Mouse (Mus musculus) forebrain, embryonic 15.5 days (tissue): ENCODE measurements around the gene 4930518I15Rik. TPM values are rescaled to one million over a fixed set of nuclear protein-coding genes. Genes with fewer than 3 reads are reported as not detected.
"Not testable (repeated sequence)": the region's sequence is repeated elsewhere in the genome, so short reads cannot be mapped to it uniquely, and the experiment has no call there.

Experiments used
- ATAC-seq: fragments of 200-750 bp; cut with Nextera tagmentation; replicated peaks from 2 replicates; pipeline ENCODE4 v1.8.0; 2017; ENCODE audit warnings: mild to moderate bottlenecking, moderate TSS enrichment, moderate library complexity
- H3K27ac ChIP-seq: fragments of 300-500 bp; sonication (generic); replicated peaks from 2 replicates; pipeline ENCODE4 v1.5.1; 2015; ENCODE audit warnings: mild to moderate bottlenecking, inconsistent platforms
- H3K27me3 ChIP-seq: fragments of 300-500 bp; sonication (generic); 2 replicates; pipeline ENCODE4 v1.6.1; 2015; ENCODE audit warnings: inconsistent platforms
- H3K36me3 ChIP-seq: fragments of 300-500 bp; sonication (generic); 2 replicates; pipeline ENCODE4 v1.6.1; 2015; ENCODE audit warnings: mild to moderate bottlenecking, inconsistent platforms
- H3K4me1 ChIP-seq: fragments of 300-500 bp; sonication (generic); 2 replicates; pipeline ENCODE4 v1.6.1; 2015; ENCODE audit warnings: inconsistent platforms
- H3K4me2 ChIP-seq: fragments of 300-500 bp; sonication (generic); replicated peaks from 2 replicates; pipeline ENCODE4 v1.6.1; 2015; ENCODE audit warnings: mild to moderate bottlenecking, inconsistent platforms
- H3K4me3 ChIP-seq: fragments of 300-500 bp; sonication (generic); 2 replicates; pipeline ENCODE4 v1.5.1; 2015; ENCODE audit warnings: mild to moderate bottlenecking, inconsistent platforms
- H3K9ac ChIP-seq: fragments of 300-500 bp; sonication (generic); replicated peaks from 2 replicates; pipeline ENCODE4 v1.6.1; 2015; ENCODE audit warnings: mild to moderate bottlenecking, inconsistent platforms
- H3K9me3 ChIP-seq: fragments of 300-500 bp; sonication (generic); 2 replicates; pipeline ENCODE4 v1.6.1; 2016; ENCODE audit warnings: inconsistent platforms
- WGBS: fragments of 180-500 bp; shearing (Covaris S2); methylation state at CpG from one replicate; pipeline ENCODE4 v1.1.7; 2015; ENCODE audit warnings: mixed read lengths; 5-methylcytosine and 5-hydroxymethylcytosine counted together
- polyA plus RNA-seq: library from polyadenylated mRNA; unstranded; fragments of >200 nt; fragmentation: Nextera tagmentation; extraction: Ambion mirVana; gene quantifications from 2 replicates; pipeline ENCODE4 v1.2.1, GENCODE M21; 2015

4930518I15Rik gene
- polyA plus RNA-seq, 1 experiment from 2014 or later = 11.2 TPM

DNA sequence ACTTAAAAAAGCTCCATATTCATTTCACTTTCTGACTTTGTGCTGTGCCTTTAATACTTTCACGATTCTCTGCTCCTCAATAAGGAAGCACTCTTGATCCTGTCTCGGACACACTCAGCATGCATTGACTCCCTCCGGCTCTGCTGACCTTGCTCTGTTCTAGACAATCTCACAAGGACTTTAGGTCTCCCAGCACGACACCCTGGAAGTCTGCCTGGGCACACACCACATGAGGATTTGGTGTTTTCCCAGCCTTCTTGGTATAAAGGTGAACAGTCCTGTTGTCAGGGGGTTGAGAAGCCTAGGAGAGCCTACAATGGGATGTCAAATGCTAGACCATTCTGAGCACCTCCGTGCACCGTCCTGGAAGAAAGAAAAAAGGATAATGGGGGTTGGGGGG is 35.1 kb upstream of the 4930518I15Rik start:
- WGBS = 68% methylated on average over 6 of the region's 6 CpGs
- Histone ChIP-seq H3K4me1 (no peaks in the 10 kb centered on the region), H3K4me2 (no peak overlapping the region), H3K36me3 (no peaks in the 10 kb centered on the region), H3K9ac (no peak overlapping the region), H3K4me3 (no peak overlapping the region), H3K9me3 (no peaks in the 10 kb centered on the region), H3K27me3 (no peaks in the 10 kb centered on the region), H3K27ac (no peak overlapping the region)
- ATAC-seq = no peak

- H3K36me3 ChIP-seq = no peaks in the 10 kb centered on the region
- H3K27ac ChIP-seq = no peak overlapping the region
- H3K9ac ChIP-seq = no peak overlapping the region
- 32% methylated on average over 3 of the region's 3 CpGs for WGBS
- no peaks in the 10 kb centered on the region for H3K27me3 ChIP-seq
- H3K4me2 ChIP-seq = no peak overlapping the region
- H3K4me3 ChIP-seq = no peak overlapping the region
- H3K4me1 ChIP-seq = no peaks in the 10 kb centered on the region
- no peaks in the 10 kb centered on the region for H3K9me3 ChIP-seq
- no peak for ATAC-seq
Observed at GRCm38 (mm10) chr2:156892240-156892639, 34.5 kb upstream of the 4930518I15Rik start.

- 74% methylated on average over 3 of the region's 3 CpGs for WGBS
- Histone ChIP-seq H3K9ac (no peak overlapping the region), H3K4me2 (no peak overlapping the region), H3K27ac (no peak overlapping the region), H3K27me3 (no peaks in the 10 kb centered on the region), H3K36me3 (no peaks in the 10 kb centered on the region), H3K9me3 (no peaks in the 10 kb centered on the region), H3K4me1 (no peaks in the 10 kb centered on the region), H3K4me3 (no peak overlapping the region)
- no peak for ATAC-seq
Observed at GRCm38 (mm10) chr2:156888490-156888889, 30.7 kb upstream of the 4930518I15Rik start.

DNA sequence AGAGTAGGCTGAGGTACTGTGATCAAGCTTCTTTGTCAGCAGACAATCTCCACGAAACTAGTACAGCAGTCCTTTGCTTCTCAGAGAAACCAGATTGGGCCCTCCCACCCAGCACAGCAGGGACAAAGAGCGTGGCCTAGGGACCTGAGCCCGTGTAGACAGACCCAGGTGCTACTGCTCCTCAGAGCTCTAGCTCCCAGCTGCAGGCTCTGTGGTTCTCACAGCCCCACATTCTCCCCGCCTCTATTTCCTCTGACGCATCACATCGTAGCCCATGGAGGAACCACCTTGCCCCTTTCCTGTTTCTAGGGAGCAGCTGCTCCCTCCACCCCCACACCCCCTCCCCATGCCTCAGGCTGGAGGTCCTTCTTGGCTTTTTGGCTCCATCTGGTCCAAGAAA is 29.3 kb upstream of the 4930518I15Rik start, which contains the start of gene Sla2:
Gene Sla2 (minus strand): TSS at position 176 of the 400 bp plus-strand sequence.
- Histone ChIP-seq H3K4me1 (no peaks in the 10 kb centered on the region), H3K4me2 (no peak within 1 kb of the TSS), H3K9me3 (no peaks in the 10 kb centered on the region), H3K9ac (no peak within 1 kb of the TSS), H3K27me3 (no peaks in the 10 kb centered on the region), H3K27ac (no peak within 1 kb of the TSS), H3K4me3 (no peak within 1 kb of the TSS), H3K36me3 (no peaks in the 10 kb centered on the region)
- ATAC-seq = no peak
- 75% methylated on average over 6 of the region's 6 CpGs for WGBS

GRCm38 (mm10) chr2:156886084-156886631 is 28.4 kb upstream of the 4930518I15Rik start:
- 87% methylated on average over 10 of the region's 10 CpGs for WGBS
- H3K4me3 ChIP-seq = no peak overlapping the region
- no peak overlapping the region for H3K9ac ChIP-seq
- ATAC-seq = no peak
- H3K27me3 ChIP-seq = no peaks in the 10 kb centered on the region
- H3K36me3 ChIP-seq = no peaks in the 10 kb centered on the region
- H3K4me1 ChIP-seq = no peaks in the 10 kb centered on the region
- H3K27ac ChIP-seq = no peak overlapping the region
- no peak overlapping the region for H3K4me2 ChIP-seq
- no peaks in the 10 kb centered on the region for H3K9me3 ChIP-seq

DNA sequence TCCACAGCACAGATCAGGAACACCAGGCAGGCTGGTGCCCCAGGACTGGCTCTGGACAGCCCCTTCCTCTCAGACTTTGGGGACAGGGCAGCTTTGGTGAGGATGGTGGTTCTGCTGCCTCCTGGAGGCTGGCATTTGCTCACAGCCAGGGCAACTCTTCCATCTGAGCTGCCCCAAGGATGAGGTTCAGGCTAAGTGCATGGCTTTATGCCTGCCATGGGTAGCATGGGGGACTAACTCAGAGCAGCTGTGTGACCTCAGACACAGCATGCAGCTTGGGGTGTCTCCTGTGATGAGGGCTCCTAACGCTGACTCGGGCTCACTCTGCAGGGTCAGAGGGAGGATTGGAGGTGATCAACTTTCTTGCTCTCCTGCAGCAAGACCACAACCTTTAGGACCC is 27.9 kb upstream of the 4930518I15Rik start:
- ATAC-seq, H3K9ac ChIP-seq, H3K4me1 ChIP-seq, H3K4me3 ChIP-seq, H3K27me3 ChIP-seq, H3K27ac ChIP-seq, H3K36me3 ChIP-seq, H3K9me3 ChIP-seq, H3K4me2 ChIP-seq: not testable (repeated sequence)
- WGBS = 95% methylated on average over 2 of the region's 2 CpGs

DNA sequence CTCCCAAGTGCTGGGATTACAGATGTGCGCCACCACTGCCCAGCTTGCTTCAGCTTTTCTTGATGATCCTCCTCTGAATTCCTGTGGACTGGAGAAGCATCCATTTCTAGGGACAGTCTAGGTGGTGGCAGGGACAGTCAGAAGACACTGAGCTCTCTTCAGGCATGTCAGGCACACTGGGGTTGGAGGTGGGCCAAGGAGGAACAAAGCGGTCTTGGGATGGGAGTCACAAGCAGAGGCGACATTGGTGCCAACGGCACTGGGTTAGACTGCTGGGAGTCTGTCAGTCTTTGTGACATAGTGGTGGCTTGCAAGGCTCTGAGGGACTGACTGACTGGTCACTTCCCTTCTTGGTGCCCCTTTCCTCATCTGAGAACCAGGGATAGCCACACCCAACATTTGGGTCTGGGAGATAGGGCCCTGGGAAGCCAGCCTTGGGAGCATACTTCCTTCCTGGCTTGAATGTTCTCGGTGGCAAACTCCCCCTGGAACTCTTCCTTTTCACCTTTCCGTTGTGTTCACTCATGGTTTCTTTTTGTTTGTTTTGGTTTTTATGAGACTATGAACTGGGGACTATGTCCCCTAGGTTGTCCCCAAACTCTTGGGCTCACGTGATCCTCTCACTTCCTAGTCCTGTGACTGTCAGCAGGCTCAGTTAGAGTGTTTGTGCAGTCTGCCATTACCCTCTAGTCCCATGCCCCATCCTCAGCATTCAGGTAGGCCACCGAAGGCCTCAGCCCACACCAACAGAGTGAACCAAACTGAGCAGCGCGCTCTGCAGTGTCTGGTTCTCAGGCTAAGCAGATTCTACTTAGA is 26.9 kb upstream of the 4930518I15Rik start:
- H3K9me3 ChIP-seq = no peaks in the 10 kb centered on the region
- H3K27me3 ChIP-seq = no peaks in the 10 kb centered on the region
- no peak overlapping the region for H3K9ac ChIP-seq
- WGBS = 87% methylated on average over 10 of the region's 10 CpGs
- no peaks in the 10 kb centered on the region for H3K36me3 ChIP-seq
- no peaks in the 10 kb centered on the region for H3K4me1 ChIP-seq
- H3K4me3 ChIP-seq = no peak overlapping the region
- no peak overlapping the region for H3K4me2 ChIP-seq
- ATAC-seq = no peak
- H3K27ac ChIP-seq = no peak overlapping the region

DNA sequence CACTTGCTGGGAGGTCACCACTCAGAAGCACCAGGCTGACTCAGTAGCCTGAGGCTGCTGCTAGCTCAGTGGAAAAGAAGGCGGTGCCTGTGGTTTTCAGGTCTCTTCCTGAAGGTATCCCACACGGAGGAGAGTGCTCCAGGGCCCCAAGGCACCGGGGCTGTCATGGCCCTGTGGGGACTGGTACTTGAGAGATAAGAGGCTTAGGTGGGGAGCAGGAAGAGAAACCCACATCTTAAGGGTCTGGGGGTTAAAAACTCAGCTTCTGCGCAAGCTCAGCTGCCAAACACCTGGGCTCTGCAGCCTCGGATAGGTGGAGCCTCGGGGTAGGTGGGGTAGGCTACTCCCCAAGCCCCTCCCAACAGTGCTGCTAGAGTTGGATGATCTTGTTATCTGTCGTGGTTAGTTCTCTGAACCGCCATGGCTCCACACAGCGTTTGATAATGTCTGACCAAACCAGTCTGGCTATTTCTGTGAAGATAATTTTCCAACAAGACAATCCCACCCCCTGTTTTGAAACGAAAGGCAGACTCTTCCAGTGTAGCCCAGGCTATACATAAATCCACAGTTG is 24.8 kb upstream of the 4930518I15Rik start:
- 48% methylated on average over 10 of the region's 10 CpGs for WGBS
- no peak overlapping the region for H3K4me3 ChIP-seq
- no peak overlapping the region for H3K9ac ChIP-seq
- no peaks in the 10 kb centered on the region for H3K36me3 ChIP-seq
- no peak overlapping the region for H3K4me2 ChIP-seq
- no peak for ATAC-seq
- H3K4me1 ChIP-seq = no peaks in the 10 kb centered on the region
- no peak overlapping the region for H3K27ac ChIP-seq
- H3K9me3 ChIP-seq = no peaks in the 10 kb centered on the region
- H3K27me3 ChIP-seq = no peaks in the 10 kb centered on the region

GRCm38 (mm10) chr2:156879541-156879940 is 21.8 kb upstream of the 4930518I15Rik start:
- no peak for ATAC-seq
- Histone ChIP-seq H3K9ac (no peak overlapping the region), H3K9me3 (no peaks in the 10 kb centered on the region), H3K27me3 (no peaks in the 10 kb centered on the region), H3K4me2 (no peak overlapping the region), H3K27ac (no peak overlapping the region), H3K36me3 (peaks cover 5% of the 10 kb centered on the region), H3K4me3 (no peak overlapping the region), H3K4me1 (no peaks in the 10 kb centered on the region)
- 85% methylated on average over 3 of the region's 3 CpGs for WGBS

DNA sequence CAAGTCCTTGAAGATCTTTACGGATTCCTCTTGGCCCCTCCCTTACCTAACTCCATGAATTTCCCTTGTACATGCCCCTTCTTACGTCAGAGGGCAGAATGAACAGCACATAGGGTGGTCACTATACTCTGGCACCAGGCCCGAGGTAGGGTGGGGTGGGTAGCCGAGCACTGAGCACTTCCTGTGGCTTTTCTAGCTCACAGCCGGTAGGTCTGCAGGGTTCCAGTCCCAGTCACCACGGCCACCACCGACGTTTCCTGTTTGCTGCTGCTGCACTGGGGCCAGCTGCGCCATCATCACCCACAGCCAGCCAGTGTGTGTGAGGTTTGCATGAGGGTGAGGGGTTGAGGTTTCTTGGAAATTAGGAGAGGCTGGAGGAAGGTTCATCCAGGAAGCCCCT is 20.0 kb upstream of the 4930518I15Rik start:
- no peak overlapping the region for H3K27ac ChIP-seq
- no peaks in the 10 kb centered on the region for H3K9me3 ChIP-seq
- ATAC-seq = no peak
- no peak overlapping the region for H3K9ac ChIP-seq
- no peaks in the 10 kb centered on the region for H3K4me1 ChIP-seq
- 72% methylated on average over 9 of the region's 9 CpGs for WGBS
- no peak overlapping the region for H3K4me2 ChIP-seq
- H3K4me3 ChIP-seq = no peak overlapping the region
- no peaks in the 10 kb centered on the region for H3K27me3 ChIP-seq
- peaks cover 19% of the 10 kb centered on the region for H3K36me3 ChIP-seq

- Histone ChIP-seq H3K9ac (no peak overlapping the region), H3K4me2 (no peak overlapping the region), H3K4me1 (0 out of 2 replicates have a peak, but pooled peaks cover 4% of the 10 kb centered on the region), H3K36me3 (peaks cover 39% of the 10 kb centered on the region), H3K9me3 (no peaks in the 10 kb centered on the region), H3K4me3 (no peak overlapping the region), H3K27me3 (no peaks in the 10 kb centered on the region), H3K27ac (no peak overlapping the region)
- ATAC-seq = no peak
- 92% methylated on average over 4 of the region's 4 CpGs for WGBS
Observed at GRCm38 (mm10) chr2:156874760-156875510, 17.2 kb upstream of the 4930518I15Rik start.
